Mouse (Mus musculus) right cerebral cortex, postnatal 10 days (tissue): ENCODE results near the gene 1700069L16Rik.

Experiments
- DNase-seq, 2 experiments: peaks; one replicate each; pipeline ENCODE4 v3.0.0; 2021; ENCODE audit warnings: low spot score in 2 of 2

1700069L16Rik gene

DNA sequence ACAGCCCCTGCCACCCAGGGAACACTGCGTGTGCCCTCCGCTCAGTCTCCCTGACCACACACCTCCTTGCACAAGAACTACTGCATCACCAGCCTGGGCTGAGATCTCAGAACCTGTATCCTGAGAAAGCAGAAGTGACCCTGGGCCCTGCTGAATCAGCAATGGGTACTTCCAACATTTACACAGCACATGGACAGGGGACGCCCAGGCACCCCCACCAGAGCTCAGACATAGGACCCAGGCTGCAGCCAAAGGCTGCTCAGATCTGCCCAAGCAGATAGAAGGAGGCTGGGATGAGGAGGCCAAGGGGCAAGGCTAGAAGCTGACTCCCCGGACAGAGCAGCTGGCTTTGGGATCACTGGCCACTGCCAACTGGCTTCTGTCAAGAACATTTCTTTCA lies 80.1 kb downstream of the 1700069L16Rik start:
- DNase-seq, result peak; percentile 65 to 77

- peak; percentile 77 to 88 for DNase-seq
Observed at GRCm38 (mm10) chr5:113643107-113643848, 81.3 kb downstream of the 1700069L16Rik start.
